Mouse (Mus musculus): Measurements from ENCODE around the gene Limch1. TPM values are rescaled to one million over a fixed set of nuclear protein-coding genes. Genes with fewer than 3 reads are reported as not detected.

Limch1 gene
- total and polyA plus RNA-seq, 3 experiments = 0.33 TPM; not detected in 2

GRCm38 (mm10) chr5:66784624-66785361, 39.2 kb downstream of the Limch1 start:
- H3K36me3 ChIP-seq (replicated peaks) = no peaks in the 10 kb centered on the region
- DNase-seq (ENCODE audit: low spot score) = no peak
- H3K4me3 ChIP-seq (ENCODE audit: low read depth, low read length) = no peak overlapping the region
- no peaks in the 10 kb centered on the region for H3K27me3 ChIP-seq (ENCODE audit: insufficient read depth, low read length)
- no peak for TF ChIP-seq TAL1 (conservative IDR thresholded peaks at IDR 0.05; ENCODE audit: low read depth, low read length)
- H3K4me1 ChIP-seq (ENCODE audit: insufficient read depth, low read depth, low read length) = no peaks in the 10 kb centered on the region
- ATAC-seq (ENCODE audit: extremely low read depth, insufficient number of reproducible peaks, low FRiP score, poor library complexity, severe bottlenecking) = no peak
- H3K9me3 ChIP-seq (replicated peaks) = peaks cover 35% of the 10 kb centered on the region

DNA sequence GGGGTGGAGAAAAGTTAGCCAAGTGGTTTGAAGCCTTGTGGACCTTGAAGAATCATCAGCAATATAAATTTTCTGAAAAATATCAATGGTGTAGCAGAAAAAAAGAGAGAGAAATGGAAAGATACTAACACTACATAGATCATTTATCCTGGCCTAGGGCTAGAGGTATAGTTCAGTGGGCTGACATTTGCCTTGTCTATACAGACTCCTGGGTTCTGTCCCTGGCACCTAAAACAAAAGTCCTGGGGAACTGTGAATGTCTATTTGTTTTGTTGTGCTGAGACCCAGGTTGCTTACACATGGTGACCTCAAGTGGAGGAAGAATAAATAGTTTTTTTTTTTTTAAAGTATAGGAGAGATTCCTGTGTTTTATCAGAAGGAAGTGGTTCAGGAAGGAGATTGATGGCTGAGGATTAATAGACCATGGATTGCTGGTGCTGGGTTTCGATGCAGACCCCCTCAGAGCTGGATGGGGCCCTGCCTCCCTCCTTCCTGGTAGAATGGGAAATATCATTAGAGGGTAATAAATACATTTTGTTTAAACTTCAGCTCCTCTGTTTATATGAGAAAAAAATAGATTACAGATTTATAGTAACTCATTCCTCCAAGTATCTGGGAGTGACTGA, 40.5 kb downstream of the Limch1 start:
- TF ChIP-seq TAL1 (conservative IDR thresholded peaks at IDR 0.05; ENCODE audit: low read depth, low read length) = no peak
- TF ChIP-seq GATA1 (IDR thresholded peaks at IDR 0.05; ENCODE audit: borderline replicate concordance, low read length) = no peak
- no peak for TF ChIP-seq POLR2AphosphoS5 (IDR thresholded peaks at IDR 0.05; ENCODE audit: insufficient replicate concordance, low read depth, low read length)
- TF ChIP-seq CTCF (IDR thresholded peaks at IDR 0.05; ENCODE audit: low read depth, low read length) = no peak
- TF ChIP-seq GATA2 (IDR thresholded peaks at IDR 0.05; ENCODE audit: borderline replicate concordance, low read depth, low read length) = no peak
- no peak overlapping the region for H3K4me3 ChIP-seq (ENCODE audit: low read depth, low read length)
- H3K27me3 ChIP-seq (ENCODE audit: insufficient read depth, low read length) = no peaks in the 10 kb centered on the region
- DNase-seq (ENCODE audit: low spot score) = no peak
- peaks cover 35% of the 10 kb centered on the region for H3K9me3 ChIP-seq (replicated peaks)
- H3K36me3 ChIP-seq (replicated peaks) = no peaks in the 10 kb centered on the region
- no peak for ATAC-seq (ENCODE audit: extremely low read depth, insufficient number of reproducible peaks, low FRiP score, poor library complexity, severe bottlenecking)
- no peaks in the 10 kb centered on the region for H3K4me1 ChIP-seq (ENCODE audit: insufficient read depth, low read depth, low read length)

DNA sequence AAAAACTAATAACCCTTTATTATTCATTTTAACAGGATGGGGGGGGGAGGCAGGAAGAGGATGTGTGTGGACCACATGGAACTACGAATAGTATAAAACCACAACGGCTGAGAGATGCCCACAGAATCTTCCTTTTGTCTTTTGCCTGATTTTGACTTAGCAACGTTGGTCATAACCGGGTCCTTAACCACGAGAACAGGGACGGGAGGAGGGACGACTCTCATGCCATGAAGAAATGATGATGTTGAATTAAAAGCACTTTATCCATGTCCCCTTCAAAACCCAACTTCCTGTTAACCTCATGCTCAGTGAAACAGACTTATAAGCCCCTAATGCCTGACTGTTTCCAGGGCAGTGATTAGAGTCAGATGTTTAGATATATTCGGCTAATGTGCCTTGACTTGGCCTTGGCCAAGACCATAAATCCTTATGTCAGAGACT, 41.0 kb downstream of the Limch1 start:
- TF ChIP-seq GATA1 (IDR thresholded peaks at IDR 0.05; ENCODE audit: borderline replicate concordance, low read length) (no peak), GATA2 (IDR thresholded peaks at IDR 0.05; ENCODE audit: borderline replicate concordance, low read depth, low read length) (no peak), POLR2AphosphoS5 (IDR thresholded peaks at IDR 0.05; ENCODE audit: insufficient replicate concordance, low read depth, low read length) (no peak), CTCF (IDR thresholded peaks at IDR 0.05; ENCODE audit: low read depth, low read length) (no peak), TAL1 (conservative IDR thresholded peaks at IDR 0.05; ENCODE audit: low read depth, low read length) (no peak)
- ATAC-seq (ENCODE audit: extremely low read depth, insufficient number of reproducible peaks, low FRiP score, poor library complexity, severe bottlenecking) = no peak
- no peaks in the 10 kb centered on the region for H3K36me3 ChIP-seq (replicated peaks)
- peaks cover 36% of the 10 kb centered on the region for H3K9me3 ChIP-seq (replicated peaks)
- H3K27me3 ChIP-seq (ENCODE audit: insufficient read depth, low read length) = no peaks in the 10 kb centered on the region
- no peak for DNase-seq (ENCODE audit: low spot score)
- no peak overlapping the region for H3K4me3 ChIP-seq (ENCODE audit: low read depth, low read length)
- H3K4me1 ChIP-seq (ENCODE audit: insufficient read depth, low read depth, low read length) = no peaks in the 10 kb centered on the region

DNA sequence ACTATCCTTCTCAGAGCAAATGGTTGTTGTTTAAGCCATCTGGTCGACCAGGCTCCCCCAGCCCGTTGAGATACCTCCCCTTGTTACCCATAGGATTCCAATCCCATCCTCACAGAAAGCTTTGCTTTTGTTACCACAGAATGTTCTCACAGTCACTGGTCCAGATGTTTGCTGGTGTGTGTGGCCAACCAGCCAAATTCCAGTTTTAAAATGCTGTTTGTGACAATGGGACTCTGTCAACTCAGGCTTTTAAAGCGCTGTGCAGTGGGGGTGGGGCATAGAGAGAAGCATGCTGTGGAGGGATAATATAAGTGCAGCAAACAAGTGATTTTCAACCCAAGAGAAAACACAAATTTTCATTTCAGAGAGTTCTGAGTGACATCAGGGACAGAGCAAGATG, 43.4 kb downstream of the Limch1 start:
- TF ChIP-seq TAL1 (conservative IDR thresholded peaks at IDR 0.05; ENCODE audit: low read depth, low read length) (no peak), POLR2AphosphoS5 (IDR thresholded peaks at IDR 0.05; ENCODE audit: insufficient replicate concordance, low read depth, low read length) (no peak), CTCF (IDR thresholded peaks at IDR 0.05; ENCODE audit: low read depth, low read length) (no peak)

GRCm38 (mm10) chr5:66791161-66791560, 45.5 kb downstream of the Limch1 start:
- ATAC-seq (ENCODE audit: extremely low read depth, insufficient number of reproducible peaks, low FRiP score, poor library complexity, severe bottlenecking) = no peak
- TF ChIP-seq CTCF (IDR thresholded peaks at IDR 0.05; ENCODE audit: low read depth, low read length) = no peak
- no peak for TF ChIP-seq TAL1 (conservative IDR thresholded peaks at IDR 0.05; ENCODE audit: low read depth, low read length)
- no peak for TF ChIP-seq GATA2 (IDR thresholded peaks at IDR 0.05; ENCODE audit: borderline replicate concordance, low read depth, low read length)
- no peak for TF ChIP-seq GATA1 (IDR thresholded peaks at IDR 0.05; ENCODE audit: borderline replicate concordance, low read length)
- no peak for TF ChIP-seq POLR2AphosphoS5 (IDR thresholded peaks at IDR 0.05; ENCODE audit: insufficient replicate concordance, low read depth, low read length)
- Histone ChIP-seq H3K27me3 (ENCODE audit: insufficient read depth, low read length) (no peaks in the 10 kb centered on the region), H3K9me3 (replicated peaks) (peaks cover 34% of the 10 kb centered on the region), H3K36me3 (replicated peaks) (no peaks in the 10 kb centered on the region), H3K4me1 (ENCODE audit: insufficient read depth, low read depth, low read length) (no peaks in the 10 kb centered on the region), H3K4me3 (ENCODE audit: low read depth, low read length) (no peak overlapping the region)
- no peak for DNase-seq (ENCODE audit: low spot score)

More for the DNA sequence above, 43.4 kb downstream of the Limch1 start:
- H3K4me1 ChIP-seq (ENCODE audit: insufficient read depth, low read depth, low read length) = no peaks in the 10 kb centered on the region
- H3K36me3 ChIP-seq (replicated peaks) = no peaks in the 10 kb centered on the region
- H3K9me3 ChIP-seq (replicated peaks) = peaks cover 30% of the 10 kb centered on the region
- H3K4me3 ChIP-seq (ENCODE audit: low read depth, low read length) = no peak overlapping the region
- no peak for ATAC-seq (ENCODE audit: extremely low read depth, insufficient number of reproducible peaks, low FRiP score, poor library complexity, severe bottlenecking)
- no peaks in the 10 kb centered on the region for H3K27me3 ChIP-seq (ENCODE audit: insufficient read depth, low read length)
- DNase-seq (ENCODE audit: low spot score) = no peak

GRCm38 (mm10) chr5:66793251-66793650, 47.6 kb downstream of the Limch1 start:
- no peak for ATAC-seq (ENCODE audit: extremely low read depth, insufficient number of reproducible peaks, low FRiP score, poor library complexity, severe bottlenecking)
- H3K4me1 ChIP-seq (ENCODE audit: insufficient read depth, low read depth, low read length) = no peaks in the 10 kb centered on the region
- DNase-seq (ENCODE audit: low spot score) = no peak
- H3K9me3 ChIP-seq (replicated peaks) = peaks cover 45% of the 10 kb centered on the region
- no peaks in the 10 kb centered on the region for H3K27me3 ChIP-seq (ENCODE audit: insufficient read depth, low read length)
- H3K36me3 ChIP-seq (replicated peaks) = no peaks in the 10 kb centered on the region
- no peak for TF ChIP-seq POLR2AphosphoS5 (IDR thresholded peaks at IDR 0.05; ENCODE audit: insufficient replicate concordance, low read depth, low read length)
- TF ChIP-seq TAL1 (conservative IDR thresholded peaks at IDR 0.05; ENCODE audit: low read depth, low read length) = no peak
- TF ChIP-seq GATA2 (IDR thresholded peaks at IDR 0.05; ENCODE audit: borderline replicate concordance, low read depth, low read length) = no peak
- TF ChIP-seq CTCF (IDR thresholded peaks at IDR 0.05; ENCODE audit: low read depth, low read length) = no peak
- no peak for TF ChIP-seq GATA1 (IDR thresholded peaks at IDR 0.05; ENCODE audit: borderline replicate concordance, low read length)
- H3K4me3 ChIP-seq (ENCODE audit: low read depth, low read length) = no peak overlapping the region
